Mouse (Mus musculus) cerebellum, adult 2 months (tissue): Measurements from ENCODE around the gene Tmem184a.

Experiments
- CTCF ChIP-seq: fragments of 200-500 bp; IDR thresholded peaks from 2 replicates; pipeline ENCODE4 v1.5.1; 2011; ENCODE audit warnings: low read depth, mild to moderate bottlenecking, control low read depth, low read length, moderate library complexity, borderline replicate concordance; ENCODE audit not compliant: insufficient read depth
- POLR2A ChIP-seq: fragments of 200-500 bp; IDR thresholded peaks from 2 replicates; pipeline ENCODE4 v1.6.1; 2011; ENCODE audit warnings: low read length, control low read depth, borderline replicate concordance; ENCODE audit not compliant: insufficient read depth

DNA sequence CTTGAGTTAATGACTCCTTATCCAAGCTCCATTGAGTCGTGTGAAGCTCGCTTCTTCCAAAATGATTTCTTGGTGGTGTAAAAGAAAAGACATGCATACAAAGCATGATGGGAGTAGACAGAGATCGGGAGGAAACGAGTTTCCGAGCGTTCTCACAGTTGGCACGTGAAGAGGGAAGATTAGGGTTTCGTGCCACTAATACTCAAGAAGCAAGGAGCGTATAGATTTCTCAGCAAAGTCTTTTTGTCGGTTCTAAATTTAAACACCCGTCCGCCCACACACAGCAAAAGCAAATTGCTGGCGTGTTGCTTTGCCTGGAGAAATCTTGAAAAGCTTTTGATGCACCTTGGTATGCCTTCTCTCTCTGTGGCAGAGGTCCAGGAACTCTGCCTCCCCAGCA is 9.7 kb upstream of the Tmem184a start:
- TF ChIP-seq POLR2A (no peak), CTCF (no peak)
